Mouse (Mus musculus): ENCODE measurements at regions not wholly inside any gene's neighbourhood (a gene's known extent, or its start where the extent isn't known, plus 50 kb on each side); places are given as distances from the start of the nearest gene placed in this dataset.

- H3K4me3 ChIP-seq (ENCODE audit: low read length): no peak overlapping the region
- H3K36me3 ChIP-seq (ENCODE audit: insufficient read depth, low read length): no peaks in the 10 kb centered on the region
- H3K4me2 ChIP-seq (replicated peaks; ENCODE audit: low read depth, low read length): no peak overlapping the region
- no peaks in the 10 kb centered on the region for H3K27me3 ChIP-seq (ENCODE audit: insufficient read depth, low read length)
- no peaks in the 10 kb centered on the region for H3K4me1 ChIP-seq (ENCODE audit: insufficient read depth, low read length)
- ATAC-seq (ENCODE audit: low FRiP score, low TSS enrichment): no peak
- 77% methylated on average over 7 of the region's 7 CpGs for WGBS
- no peak overlapping the region for H3K9ac ChIP-seq (replicated peaks; ENCODE audit: low read length)
- H3K27ac ChIP-seq (ENCODE audit: low read length): no peak overlapping the region
- H3K9me3 ChIP-seq (ENCODE audit: low read length): no peaks in the 10 kb centered on the region
Measured at GRCm38 (mm10) chr3:39776278-39777039, 754.6 kb upstream of the Intu start.

GRCm38 (mm10) chr3:39779690-39780218 lies 751.3 kb upstream of the Intu start:
- peak; percentile 75 for ATAC-seq (ENCODE audit: low FRiP score, low TSS enrichment)
- H3K4me1 ChIP-seq (ENCODE audit: insufficient read depth, low read length): no peaks in the 10 kb centered on the region
- no peaks in the 10 kb centered on the region for H3K27me3 ChIP-seq (ENCODE audit: insufficient read depth, low read length)
- no peak overlapping the region for H3K9ac ChIP-seq (replicated peaks; ENCODE audit: low read length)
- H3K36me3 ChIP-seq (ENCODE audit: insufficient read depth, low read length): no peaks in the 10 kb centered on the region
- no peak overlapping the region for H3K27ac ChIP-seq (ENCODE audit: low read length)
- no peak overlapping the region for H3K4me3 ChIP-seq (ENCODE audit: low read length)
- 57% methylated on average over 6 of the region's 6 CpGs for WGBS
- H3K9me3 ChIP-seq (ENCODE audit: low read length): no peaks in the 10 kb centered on the region
- H3K4me2 ChIP-seq (replicated peaks; ENCODE audit: low read depth, low read length): no peak overlapping the region

- ATAC-seq (ENCODE audit: low FRiP score, low TSS enrichment): peak; percentile 59; the same call in 1 of the 2 replicates
- Histone ChIP-seq H3K4me2 (replicated peaks; ENCODE audit: low read depth, low read length) (no peak overlapping the region), H3K4me1 (ENCODE audit: insufficient read depth, low read length) (no peaks in the 10 kb centered on the region), H3K36me3 (ENCODE audit: insufficient read depth, low read length) (no peaks in the 10 kb centered on the region), H3K27ac (ENCODE audit: low read length) (no peak overlapping the region), H3K9ac (replicated peaks; ENCODE audit: low read length) (no peak overlapping the region), H3K4me3 (ENCODE audit: low read length) (no peak overlapping the region), H3K27me3 (ENCODE audit: insufficient read depth, low read length) (no peaks in the 10 kb centered on the region), H3K9me3 (ENCODE audit: low read length) (no peaks in the 10 kb centered on the region)
- 44% methylated on average over 5 of the region's 5 CpGs for WGBS
Measured at GRCm38 (mm10) chr3:39780270-39780669, 750.8 kb upstream of the Intu start.

GRCm38 (mm10) chr3:39784901-39785300 lies 746.2 kb upstream of the Intu start:
- Histone ChIP-seq H3K9ac (replicated peaks; ENCODE audit: low read length) (no peak overlapping the region), H3K4me1 (ENCODE audit: insufficient read depth, low read length) (no peaks in the 10 kb centered on the region), H3K27me3 (ENCODE audit: insufficient read depth, low read length) (no peaks in the 10 kb centered on the region), H3K27ac (ENCODE audit: low read length) (no peak overlapping the region), H3K4me3 (ENCODE audit: low read length) (no peak overlapping the region), H3K36me3 (ENCODE audit: insufficient read depth, low read length) (no peaks in the 10 kb centered on the region), H3K9me3 (ENCODE audit: low read length) (no peaks in the 10 kb centered on the region), H3K4me2 (replicated peaks; ENCODE audit: low read depth, low read length) (no peak overlapping the region)
- WGBS: 88% methylated on average over 2 of the region's 2 CpGs
- ATAC-seq (ENCODE audit: low FRiP score, low TSS enrichment): no peak

GRCm38 (mm10) chr3:39809586-39809985 lies 721.5 kb upstream of the Intu start:
- 97% methylated on average over 1 of the region's 1 CpGs for WGBS

GRCm38 (mm10) chr3:39814814-39815213 lies 716.3 kb upstream of the Intu start:
- Histone ChIP-seq H3K9me3 (ENCODE audit: low read length) (no peaks in the 10 kb centered on the region), H3K27ac (ENCODE audit: low read length) (no peak overlapping the region), H3K27me3 (ENCODE audit: insufficient read depth, low read length) (no peaks in the 10 kb centered on the region), H3K36me3 (ENCODE audit: insufficient read depth, low read length) (no peaks in the 10 kb centered on the region), H3K9ac (replicated peaks; ENCODE audit: low read length) (no peak overlapping the region), H3K4me2 (replicated peaks; ENCODE audit: low read depth, low read length) (no peak overlapping the region), H3K4me1 (ENCODE audit: insufficient read depth, low read length) (no peaks in the 10 kb centered on the region), H3K4me3 (ENCODE audit: low read length) (no peak overlapping the region)
- no peak for ATAC-seq (ENCODE audit: low FRiP score, low TSS enrichment)
- 26% methylated on average over 6 of the region's 6 CpGs for WGBS

More at GRCm38 (mm10) chr3:39809586-39809985, 721.5 kb upstream of the Intu start:
- Histone ChIP-seq H3K9ac (replicated peaks; ENCODE audit: low read length) (no peak overlapping the region), H3K36me3 (ENCODE audit: insufficient read depth, low read length) (no peaks in the 10 kb centered on the region), H3K4me3 (ENCODE audit: low read length) (no peak overlapping the region), H3K27ac (ENCODE audit: low read length) (no peak overlapping the region), H3K9me3 (ENCODE audit: low read length) (no peaks in the 10 kb centered on the region), H3K27me3 (ENCODE audit: insufficient read depth, low read length) (no peaks in the 10 kb centered on the region), H3K4me1 (ENCODE audit: insufficient read depth, low read length) (no peaks in the 10 kb centered on the region), H3K4me2 (replicated peaks; ENCODE audit: low read depth, low read length) (no peak overlapping the region)
- no peak for ATAC-seq (ENCODE audit: low FRiP score, low TSS enrichment)

- Histone ChIP-seq H3K27ac (ENCODE audit: low read length) (no peak overlapping the region), H3K4me1 (ENCODE audit: insufficient read depth, low read length) (no peaks in the 10 kb centered on the region), H3K4me2 (replicated peaks; ENCODE audit: low read depth, low read length) (no peak overlapping the region), H3K36me3 (ENCODE audit: insufficient read depth, low read length) (no peaks in the 10 kb centered on the region), H3K9me3 (ENCODE audit: low read length) (no peaks in the 10 kb centered on the region), H3K9ac (replicated peaks; ENCODE audit: low read length) (no peak overlapping the region), H3K27me3 (ENCODE audit: insufficient read depth, low read length) (no peaks in the 10 kb centered on the region), H3K4me3 (ENCODE audit: low read length) (no peak overlapping the region)
- no peak for ATAC-seq (ENCODE audit: low FRiP score, low TSS enrichment)
- 83% methylated on average over 8 of the region's 8 CpGs for WGBS
Measured at GRCm38 (mm10) chr3:39830488-39831056, 700.5 kb upstream of the Intu start.

- Histone ChIP-seq H3K27me3 (ENCODE audit: insufficient read depth, low read length) (no peaks in the 10 kb centered on the region), H3K4me2 (replicated peaks; ENCODE audit: low read depth, low read length) (no peak overlapping the region), H3K4me3 (ENCODE audit: low read length) (no peak overlapping the region), H3K36me3 (ENCODE audit: insufficient read depth, low read length) (no peaks in the 10 kb centered on the region), H3K4me1 (ENCODE audit: insufficient read depth, low read length) (no peaks in the 10 kb centered on the region), H3K27ac (ENCODE audit: low read length) (no peak overlapping the region), H3K9ac (replicated peaks; ENCODE audit: low read length) (no peak overlapping the region), H3K9me3 (ENCODE audit: low read length) (no peaks in the 10 kb centered on the region)
- WGBS: 71% methylated on average over 6 of the region's 6 CpGs
- ATAC-seq (ENCODE audit: low FRiP score, low TSS enrichment): no peak
Measured at GRCm38 (mm10) chr3:39838377-39839145, 692.5 kb upstream of the Intu start.

GRCm38 (mm10) chr3:39840946-39841345 lies 690.1 kb upstream of the Intu start:
- no peaks in the 10 kb centered on the region for H3K4me1 ChIP-seq (ENCODE audit: insufficient read depth, low read length)
- WGBS: 85% methylated on average over 5 of the region's 5 CpGs
- H3K4me3 ChIP-seq (ENCODE audit: low read length): no peak overlapping the region
- no peak overlapping the region for H3K9ac ChIP-seq (replicated peaks; ENCODE audit: low read length)
- H3K27me3 ChIP-seq (ENCODE audit: insufficient read depth, low read length): no peaks in the 10 kb centered on the region
- no peaks in the 10 kb centered on the region for H3K9me3 ChIP-seq (ENCODE audit: low read length)
- H3K4me2 ChIP-seq (replicated peaks; ENCODE audit: low read depth, low read length): no peak overlapping the region
- H3K36me3 ChIP-seq (ENCODE audit: insufficient read depth, low read length): no peaks in the 10 kb centered on the region
- no peak overlapping the region for H3K27ac ChIP-seq (ENCODE audit: low read length)
- ATAC-seq (ENCODE audit: low FRiP score, low TSS enrichment): no peak
